Mouse (Mus musculus): ENCODE measurements at regions not wholly inside any gene's neighbourhood (a gene's known extent, or its start where the extent isn't known, plus 50 kb on each side); places are given as distances from the start of the nearest gene placed in this dataset.

DNA sequence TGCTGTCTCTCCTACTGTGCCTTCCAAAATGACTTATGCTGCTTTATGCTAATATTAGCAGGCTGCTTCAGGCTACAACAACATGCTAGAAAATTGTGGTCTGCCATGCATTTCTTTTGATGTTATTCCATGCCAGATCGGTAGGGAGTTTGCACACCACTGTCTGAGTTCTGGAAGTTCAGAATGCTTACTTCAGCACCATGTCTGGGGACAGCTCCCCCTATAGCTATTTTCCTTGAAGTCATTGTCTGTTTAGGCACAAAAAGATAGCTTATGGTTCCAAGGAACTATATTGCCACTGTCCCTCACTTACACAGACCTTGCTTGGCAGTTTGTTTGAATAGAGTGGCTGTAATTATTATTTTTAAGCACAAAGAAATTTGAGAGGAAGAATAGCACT lies 666.8 kb upstream of the Klhl29 start:
- Histone ChIP-seq H3K9me3 (no peaks in the 10 kb centered on the region), H3K27me3 (replicated peaks; ENCODE audit: low read depth, poor library complexity, severe bottlenecking) (no peaks in the 10 kb centered on the region), H3K4me1 (no peaks in the 10 kb centered on the region), H3K27ac (replicated peaks) (no peak overlapping the region), H3K4me3 (no peak overlapping the region), H3K36me3 (replicated peaks) (no peaks in the 10 kb centered on the region)
- peak; percentile 51 for DNase-seq (ENCODE audit: low spot score)
- 44% methylated on average over 1 of the region's 1 CpGs for WGBS

DNA sequence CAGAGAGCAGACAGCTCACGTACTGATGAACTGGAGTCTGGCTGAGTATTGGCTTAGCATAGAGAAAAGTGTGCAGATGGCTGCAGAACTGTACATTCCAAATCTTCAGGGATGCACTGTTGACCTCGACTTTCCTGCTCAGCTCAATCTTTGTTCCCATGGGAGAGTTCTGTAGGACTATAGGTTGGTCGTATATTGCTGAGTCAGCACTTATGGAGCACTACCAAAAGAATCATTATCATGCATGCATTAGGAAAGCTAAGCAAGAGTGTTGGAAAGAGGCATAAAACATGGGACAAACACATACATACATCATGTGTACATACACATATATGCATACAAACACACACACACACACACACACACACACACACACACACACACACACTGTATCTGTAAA lies 648.6 kb upstream of the Klhl29 start:
- Histone ChIP-seq H3K9me3 (no peaks in the 10 kb centered on the region), H3K27me3 (replicated peaks; ENCODE audit: low read depth, poor library complexity, severe bottlenecking) (no peaks in the 10 kb centered on the region), H3K4me1 (no peaks in the 10 kb centered on the region), H3K4me3 (no peak overlapping the region), H3K36me3 (replicated peaks) (no peaks in the 10 kb centered on the region), H3K27ac (replicated peaks) (no peak overlapping the region)
- 77% methylated on average over 3 of the region's 3 CpGs for WGBS
- DNase-seq (ENCODE audit: low spot score): no peak

DNA sequence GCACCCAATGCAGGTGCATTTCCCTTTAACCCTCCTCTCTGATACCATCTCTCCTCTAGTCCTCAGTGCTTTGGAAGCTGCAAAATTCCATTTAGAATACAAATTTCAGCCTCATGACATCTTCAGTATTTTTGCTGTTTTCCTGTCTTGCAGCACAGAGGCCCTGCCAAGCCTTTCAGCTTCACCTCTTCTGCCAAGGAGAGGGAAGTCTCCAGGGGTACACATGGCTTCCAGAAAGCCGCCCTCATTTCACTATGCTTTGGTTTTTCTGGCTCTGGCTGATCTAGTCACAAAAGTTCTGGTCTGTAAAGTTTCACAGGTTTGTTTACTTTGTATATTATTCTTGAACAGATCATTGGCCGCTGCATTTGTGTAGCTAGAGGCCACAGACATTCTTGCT lies 647.0 kb upstream of the Klhl29 start:
- no peaks in the 10 kb centered on the region for H3K27me3 ChIP-seq (replicated peaks; ENCODE audit: low read depth, poor library complexity, severe bottlenecking)
- DNase-seq (ENCODE audit: low spot score): no peak
- H3K27ac ChIP-seq (replicated peaks): no peak overlapping the region
- no peaks in the 10 kb centered on the region for H3K4me1 ChIP-seq
- WGBS: 83% methylated on average over 2 of the region's 2 CpGs
- no peak overlapping the region for H3K4me3 ChIP-seq
- no peaks in the 10 kb centered on the region for H3K36me3 ChIP-seq (replicated peaks)
- H3K9me3 ChIP-seq: no peaks in the 10 kb centered on the region

DNA sequence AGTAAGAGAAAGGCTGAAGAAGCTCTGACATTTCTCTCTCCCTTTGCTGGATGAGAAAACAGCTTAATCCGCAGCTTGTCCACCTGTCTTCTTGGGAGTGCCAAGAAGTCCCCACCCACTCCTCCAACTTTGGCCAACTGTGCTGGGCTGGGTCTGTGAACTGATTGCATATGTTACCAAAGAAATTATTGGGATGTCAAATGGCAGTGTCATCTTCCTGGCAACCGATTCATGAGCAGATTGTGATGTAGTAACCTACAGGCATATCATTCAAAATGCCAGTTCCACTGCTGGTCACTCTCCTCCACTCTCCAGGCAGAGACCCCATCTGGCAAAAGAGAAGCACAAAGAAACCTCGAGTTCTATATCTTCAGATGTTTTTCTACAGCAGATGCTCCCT lies 625.5 kb upstream of the Klhl29 start:
- Histone ChIP-seq H3K4me1 (no peaks in the 10 kb centered on the region), H3K4me3 (no peak overlapping the region), H3K9me3 (no peaks in the 10 kb centered on the region), H3K36me3 (replicated peaks) (no peaks in the 10 kb centered on the region), H3K27me3 (replicated peaks; ENCODE audit: low read depth, poor library complexity, severe bottlenecking) (no peaks in the 10 kb centered on the region), H3K27ac (replicated peaks) (no peak overlapping the region)
- 81% methylated on average over 3 of the region's 3 CpGs for WGBS
- DNase-seq (ENCODE audit: low spot score): no peak

DNA sequence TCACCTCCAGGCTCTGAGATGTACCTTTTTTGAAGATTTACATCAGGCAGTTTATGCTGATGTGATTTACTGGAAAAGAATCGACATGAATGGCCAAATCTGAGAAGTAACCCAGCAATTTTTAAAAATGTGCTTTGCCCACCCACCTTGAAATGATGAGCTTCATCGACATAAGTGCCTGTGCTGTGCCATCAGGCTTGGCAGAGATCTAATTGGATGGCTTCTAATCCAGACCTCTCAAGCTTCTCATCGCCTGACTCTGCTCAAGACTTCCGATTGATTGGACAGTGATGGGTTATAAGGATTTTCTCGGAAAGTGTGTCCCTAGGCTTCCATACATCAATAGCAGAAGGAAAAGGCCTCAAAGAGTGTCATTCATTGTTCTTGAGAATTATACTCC lies 621.9 kb upstream of the Klhl29 start:
- Histone ChIP-seq H3K4me1 (no peaks in the 10 kb centered on the region), H3K27ac (replicated peaks) (no peak overlapping the region), H3K27me3 (replicated peaks; ENCODE audit: low read depth, poor library complexity, severe bottlenecking) (no peaks in the 10 kb centered on the region), H3K36me3 (replicated peaks) (no peaks in the 10 kb centered on the region), H3K4me3 (no peak overlapping the region), H3K9me3 (no peaks in the 10 kb centered on the region)
- 88% methylated on average over 5 of the region's 5 CpGs for WGBS
- DNase-seq (ENCODE audit: low spot score): no peak

DNA sequence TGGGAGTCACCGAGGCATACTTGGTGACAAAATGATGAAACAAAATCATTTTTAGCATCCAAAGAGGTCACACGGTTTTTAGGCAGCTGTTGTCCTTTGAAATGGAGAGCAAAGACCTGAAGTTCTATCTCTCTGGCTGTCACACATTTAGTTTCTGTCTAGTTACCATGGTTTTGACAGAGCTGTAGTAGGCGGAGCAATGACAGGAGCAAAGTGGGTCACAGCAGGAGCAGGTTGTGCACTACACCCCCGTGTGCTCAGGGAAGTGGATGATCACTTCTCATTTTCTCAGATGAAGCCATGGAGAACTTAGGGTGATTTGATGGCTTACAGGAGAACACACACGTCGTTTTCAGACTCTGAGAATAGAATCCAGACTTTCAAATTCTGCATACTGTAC lies 621.2 kb upstream of the Klhl29 start:
- Histone ChIP-seq H3K9me3 (no peaks in the 10 kb centered on the region), H3K27ac (replicated peaks) (no peak overlapping the region), H3K4me3 (no peak overlapping the region), H3K36me3 (replicated peaks) (no peaks in the 10 kb centered on the region), H3K27me3 (replicated peaks; ENCODE audit: low read depth, poor library complexity, severe bottlenecking) (no peaks in the 10 kb centered on the region), H3K4me1 (no peaks in the 10 kb centered on the region)
- DNase-seq (ENCODE audit: low spot score): no peak
- 74% methylated on average over 6 of the region's 6 CpGs for WGBS

DNA sequence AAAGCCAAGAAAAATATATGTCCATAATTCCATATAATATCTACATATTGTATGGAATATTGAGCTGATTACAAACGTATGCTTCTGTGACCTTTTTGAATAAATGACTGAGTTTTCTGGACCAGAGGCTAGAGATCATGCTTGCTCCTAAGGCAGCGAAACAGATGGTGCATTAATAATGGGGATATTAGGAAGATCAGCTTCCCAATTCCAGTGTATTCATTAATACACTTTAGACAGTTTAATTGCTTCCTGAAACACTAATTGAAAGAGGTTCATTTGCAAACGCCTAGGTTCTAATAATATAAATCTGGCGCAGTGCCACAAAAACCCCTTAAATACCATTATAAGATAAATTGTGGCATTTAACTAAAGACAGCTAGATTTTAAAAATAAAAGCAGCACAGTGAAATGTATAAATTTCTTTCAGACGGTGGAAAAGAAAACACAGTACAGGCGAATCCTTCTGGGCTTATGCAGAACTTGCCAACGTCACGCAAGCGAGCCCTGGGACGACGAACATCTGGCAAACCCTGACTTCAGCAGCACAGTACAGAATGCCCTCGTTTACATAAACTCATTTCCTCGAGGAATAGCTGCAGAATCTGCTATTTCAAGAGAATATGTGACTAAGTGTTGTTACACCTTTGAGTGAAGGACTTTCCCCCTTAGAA lies 608.6 kb upstream of the Klhl29 start:
- no peak for DNase-seq (ENCODE audit: low spot score)
- Histone ChIP-seq H3K36me3 (replicated peaks) (no peaks in the 10 kb centered on the region), H3K27ac (replicated peaks) (no peak overlapping the region), H3K27me3 (replicated peaks; ENCODE audit: low read depth, poor library complexity, severe bottlenecking) (no peaks in the 10 kb centered on the region), H3K9me3 (no peaks in the 10 kb centered on the region), H3K4me3 (no peak overlapping the region), H3K4me1 (no peaks in the 10 kb centered on the region)
- WGBS: 57% methylated on average over 13 of the region's 13 CpGs

DNA sequence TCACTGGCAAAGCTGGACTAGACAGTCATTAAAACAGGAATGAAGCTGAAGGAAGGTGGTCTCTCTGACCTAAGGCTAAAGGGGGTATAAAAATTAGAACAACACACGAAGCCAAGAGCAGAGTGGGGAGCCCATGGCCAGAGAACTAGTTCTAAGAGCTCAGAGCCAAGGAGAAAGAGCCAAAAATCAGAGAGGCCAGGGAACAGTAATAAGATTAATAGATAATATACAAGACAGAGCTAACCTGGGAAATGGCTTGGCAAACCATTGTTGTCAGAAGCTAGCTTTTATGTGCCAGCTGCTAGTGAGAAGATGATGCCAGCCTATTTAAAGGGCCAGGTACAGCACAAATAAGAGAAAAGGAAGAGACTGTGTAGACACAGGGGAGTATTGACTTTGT lies 606.6 kb upstream of the Klhl29 start:
- no peaks in the 10 kb centered on the region for H3K9me3 ChIP-seq
- no peaks in the 10 kb centered on the region for H3K36me3 ChIP-seq (replicated peaks)
- no peaks in the 10 kb centered on the region for H3K4me1 ChIP-seq
- no peaks in the 10 kb centered on the region for H3K27me3 ChIP-seq (replicated peaks; ENCODE audit: low read depth, poor library complexity, severe bottlenecking)
- 67% methylated on average over 1 of the region's 1 CpGs for WGBS
- H3K4me3 ChIP-seq: no peak overlapping the region
- no peak for DNase-seq (ENCODE audit: low spot score)
- H3K27ac ChIP-seq (replicated peaks): no peak overlapping the region

DNA sequence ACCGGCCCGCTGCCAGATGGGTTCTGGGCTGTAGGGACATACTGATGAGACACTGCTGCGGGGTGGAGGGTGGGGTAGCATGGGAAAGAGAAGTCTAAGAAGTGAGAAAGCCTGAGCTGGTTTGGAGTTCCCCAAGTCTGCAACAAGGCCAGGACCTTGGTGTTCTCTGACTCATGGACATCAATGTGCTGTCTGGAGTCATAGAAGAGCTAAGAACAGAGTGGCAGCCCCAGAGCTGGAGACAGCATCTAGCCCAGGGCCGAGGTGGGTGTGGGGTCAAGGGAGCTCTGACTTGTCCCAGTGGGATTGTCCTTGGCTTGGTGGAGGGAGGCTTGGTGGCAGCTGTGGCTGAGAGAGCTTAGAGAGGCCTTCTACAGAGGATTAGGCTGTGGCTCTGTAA lies 600.4 kb upstream of the Klhl29 start:
- 90% methylated on average over 4 of the region's 4 CpGs for WGBS
- Histone ChIP-seq H3K9me3 (no peaks in the 10 kb centered on the region), H3K27ac (replicated peaks) (no peak overlapping the region), H3K4me3 (no peak overlapping the region), H3K27me3 (replicated peaks; ENCODE audit: low read depth, poor library complexity, severe bottlenecking) (no peaks in the 10 kb centered on the region), H3K36me3 (replicated peaks) (no peaks in the 10 kb centered on the region), H3K4me1 (no peaks in the 10 kb centered on the region)
- no peak for DNase-seq (ENCODE audit: low spot score)

DNA sequence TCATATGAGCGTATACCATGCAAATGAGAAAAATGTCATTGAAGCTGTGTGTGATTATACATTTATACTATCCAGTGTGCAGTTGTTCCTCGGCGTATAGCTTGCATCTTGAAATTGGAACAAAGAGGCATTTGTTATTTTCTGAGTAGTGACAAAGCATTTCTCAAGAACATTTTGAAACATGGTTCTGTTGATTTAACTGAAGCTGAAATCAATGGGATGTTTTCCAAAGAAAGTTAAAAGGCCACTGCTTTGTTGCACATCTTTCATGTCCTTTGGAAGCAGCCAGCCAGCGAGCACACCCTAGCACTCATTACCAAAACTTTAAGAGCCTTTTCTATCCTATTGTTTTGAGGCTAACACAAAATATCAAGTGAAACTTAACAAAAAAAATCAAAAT lies 594.1 kb upstream of the Klhl29 start:
- Histone ChIP-seq H3K27ac (replicated peaks) (no peak overlapping the region), H3K4me3 (no peak overlapping the region), H3K4me1 (no peaks in the 10 kb centered on the region), H3K9me3 (no peaks in the 10 kb centered on the region), H3K36me3 (replicated peaks) (no peaks in the 10 kb centered on the region), H3K27me3 (replicated peaks; ENCODE audit: low read depth, poor library complexity, severe bottlenecking) (no peaks in the 10 kb centered on the region)
- no peak for DNase-seq (ENCODE audit: low spot score)
- 84% methylated on average over 4 of the region's 4 CpGs for WGBS

DNA sequence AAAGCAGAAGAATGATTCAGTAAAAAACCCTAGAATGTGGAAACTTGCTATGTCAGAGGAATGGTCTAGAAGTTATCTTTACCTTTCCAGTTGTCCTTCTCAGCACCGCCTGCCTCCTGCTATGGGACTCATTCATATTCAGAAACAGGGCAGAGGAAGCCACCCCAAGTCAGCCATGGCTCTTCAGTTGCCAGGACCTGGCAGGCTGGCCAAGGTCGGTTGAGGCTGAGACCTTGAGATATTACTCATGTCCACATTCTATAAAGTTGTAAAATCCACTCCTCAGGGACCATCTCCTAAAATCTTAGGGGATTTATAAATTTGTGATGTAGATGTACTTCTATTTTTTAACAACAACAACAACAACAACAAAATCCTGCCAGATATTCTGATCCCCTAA lies 580.7 kb upstream of the Klhl29 start:
- H3K4me3 ChIP-seq: no peak overlapping the region
- no peak overlapping the region for H3K27ac ChIP-seq (replicated peaks)
- H3K36me3 ChIP-seq (replicated peaks): no peaks in the 10 kb centered on the region
- no peaks in the 10 kb centered on the region for H3K9me3 ChIP-seq
- no peaks in the 10 kb centered on the region for H3K4me1 ChIP-seq
- no peak for DNase-seq (ENCODE audit: low spot score)
- H3K27me3 ChIP-seq (replicated peaks; ENCODE audit: low read depth, poor library complexity, severe bottlenecking): no peaks in the 10 kb centered on the region
- 82% methylated on average over 2 of the region's 2 CpGs for WGBS

DNA sequence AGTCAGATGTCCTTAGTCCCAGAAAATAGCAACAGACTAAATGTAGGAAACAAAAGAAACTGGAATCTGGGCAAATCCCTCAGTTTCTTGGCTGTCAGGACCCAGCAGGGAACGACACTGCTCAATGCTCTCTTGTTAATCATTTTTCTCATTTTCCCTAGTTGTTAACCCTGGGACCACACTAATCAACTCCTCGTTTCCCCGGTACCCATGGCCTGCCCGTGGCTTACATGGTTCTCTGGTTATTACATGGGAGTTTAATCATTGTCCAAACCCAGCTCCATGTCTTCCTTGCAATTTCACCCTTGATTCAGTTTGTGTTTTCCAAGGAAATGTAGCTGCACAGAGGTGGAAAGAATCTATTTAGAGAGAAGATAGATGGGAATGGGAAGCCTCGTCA lies 580.1 kb upstream of the Klhl29 start:
- 73% methylated on average over 5 of the region's 5 CpGs for WGBS
- H3K27ac ChIP-seq (replicated peaks): no peak overlapping the region
- no peaks in the 10 kb centered on the region for H3K36me3 ChIP-seq (replicated peaks)
- no peak overlapping the region for H3K4me3 ChIP-seq
- H3K9me3 ChIP-seq: no peaks in the 10 kb centered on the region
- DNase-seq (ENCODE audit: low spot score): no peak
- H3K27me3 ChIP-seq (replicated peaks; ENCODE audit: low read depth, poor library complexity, severe bottlenecking): no peaks in the 10 kb centered on the region
- H3K4me1 ChIP-seq: no peaks in the 10 kb centered on the region

DNA sequence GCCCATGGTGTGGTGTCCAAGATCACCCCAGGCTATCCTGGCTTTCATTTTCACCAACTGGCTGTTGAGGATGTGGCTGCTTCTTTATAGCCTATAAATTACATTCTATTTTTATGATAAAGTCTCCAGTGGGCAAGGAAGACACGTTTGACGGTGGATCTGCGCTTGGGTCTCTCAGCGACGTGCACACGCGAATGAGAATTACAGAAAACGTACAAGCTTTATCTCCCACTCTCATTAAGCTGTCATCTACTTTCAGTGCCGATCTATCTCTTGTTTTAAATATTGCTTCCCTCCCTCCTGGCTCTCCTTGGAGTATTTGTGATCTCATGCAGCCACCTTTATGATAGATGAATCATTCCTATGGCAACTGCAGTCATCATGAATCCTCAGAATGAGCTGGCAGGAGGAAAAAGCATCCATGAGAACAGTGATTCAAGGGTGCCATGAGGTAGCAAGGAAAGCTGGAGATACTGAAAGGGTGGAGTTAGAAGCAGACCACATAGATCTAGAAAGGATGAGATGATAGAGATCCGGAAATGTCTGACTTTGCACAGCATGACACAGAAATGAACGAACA lies 568.0 kb upstream of the Klhl29 start:
- Histone ChIP-seq H3K36me3 (replicated peaks) (no peaks in the 10 kb centered on the region), H3K4me1 (no peaks in the 10 kb centered on the region), H3K27me3 (replicated peaks; ENCODE audit: low read depth, poor library complexity, severe bottlenecking) (no peaks in the 10 kb centered on the region), H3K4me3 (no peak overlapping the region), H3K27ac (replicated peaks) (no peak overlapping the region), H3K9me3 (no peaks in the 10 kb centered on the region)
- 93% methylated on average over 11 of the region's 11 CpGs for WGBS
- no peak for DNase-seq (ENCODE audit: low spot score)

Data from embryonic facial prominence, embryonic 10.5 days (tissue).